Mouse (Mus musculus): ENCODE measurements around the gene Zfp663. TPM values are rescaled to one million over a fixed set of nuclear protein-coding genes. Genes with fewer than 3 reads are reported as not detected.

Gene Zfp663
- polyA plus RNA-seq (2012), result not detected in 2 replicates

GRCm38 (mm10) chr2:165368496-165368895 is at the start of gene Zfp663:
Gene Zfp663 (minus strand): TSS chr2:165368729.
- no peak for TF ChIP-seq GATA1 (IDR thresholded peaks at IDR 0.05; ENCODE audit: low read length)

GRCm38 (mm10) chr2:165417291-165417690 is 48.8 kb upstream of the Zfp663 start:
- TF ChIP-seq GATA1 (IDR thresholded peaks at IDR 0.05; ENCODE audit: low read length), result no peak

GRCm38 (mm10) chr2:165415795-165416194 is 47.3 kb upstream of the Zfp663 start:
- TF ChIP-seq GATA1 (IDR thresholded peaks at IDR 0.05; ENCODE audit: low read length), result no peak

- no peak for TF ChIP-seq GATA1 (IDR thresholded peaks at IDR 0.05; ENCODE audit: low read length)
Observed at GRCm38 (mm10) chr2:165415141-165415721, 46.7 kb upstream of the Zfp663 start.

- no peak for TF ChIP-seq GATA1 (IDR thresholded peaks at IDR 0.05; ENCODE audit: low read length)
Observed at GRCm38 (mm10) chr2:165414321-165414720, 45.8 kb upstream of the Zfp663 start.

- TF ChIP-seq GATA1 (IDR thresholded peaks at IDR 0.05; ENCODE audit: low read length), result no peak
Observed at GRCm38 (mm10) chr2:165413884-165414283, 45.4 kb upstream of the Zfp663 start.

- TF ChIP-seq GATA1 (IDR thresholded peaks at IDR 0.05; ENCODE audit: low read length), result no peak
Observed at GRCm38 (mm10) chr2:165407700-165408301, 39.3 kb upstream of the Zfp663 start.

GRCm38 (mm10) chr2:165405351-165405750 is 36.8 kb upstream of the Zfp663 start:
- no peak for TF ChIP-seq GATA1 (IDR thresholded peaks at IDR 0.05; ENCODE audit: low read length)

GRCm38 (mm10) chr2:165404951-165405350 is 36.4 kb upstream of the Zfp663 start:
- no peak for TF ChIP-seq GATA1 (IDR thresholded peaks at IDR 0.05; ENCODE audit: low read length)

- TF ChIP-seq GATA1 (IDR thresholded peaks at IDR 0.05; ENCODE audit: low read length), result no peak
Observed at GRCm38 (mm10) chr2:165398164-165398785, 29.7 kb upstream of the Zfp663 start.

GRCm38 (mm10) chr2:165397502-165398163 is 29.1 kb upstream of the Zfp663 start:
- no peak for TF ChIP-seq GATA1 (IDR thresholded peaks at IDR 0.05; ENCODE audit: low read length)

- TF ChIP-seq GATA1 (IDR thresholded peaks at IDR 0.05; ENCODE audit: low read length), result no peak
Observed at GRCm38 (mm10) chr2:165396831-165397501, 28.4 kb upstream of the Zfp663 start.

GRCm38 (mm10) chr2:165392156-165392555 is 23.6 kb upstream of the Zfp663 start:
- TF ChIP-seq GATA1 (IDR thresholded peaks at IDR 0.05; ENCODE audit: low read length), result no peak

GRCm38 (mm10) chr2:165391561-165391960 is 23.0 kb upstream of the Zfp663 start:
- no peak for TF ChIP-seq GATA1 (IDR thresholded peaks at IDR 0.05; ENCODE audit: low read length)

GRCm38 (mm10) chr2:165389299-165389952 is 20.9 kb upstream of the Zfp663 start:
- no peak for TF ChIP-seq GATA1 (IDR thresholded peaks at IDR 0.05; ENCODE audit: low read length)

All from G1E-ER4 (cell line).